Mouse (Mus musculus): ENCODE data around the gene Zfyve27. TPM values are rescaled to one million over a fixed set of nuclear protein-coding genes. Genes with fewer than 3 reads are reported as not detected.

The Zfyve27 gene
- polyA plus RNA-seq, 1 experiment from 2014 or later, result 23.7 TPM

GRCm38 (mm10) chr19:42202467-42202866, 38.7 kb downstream of the Zfyve27 start:
- Histone ChIP-seq H3K9ac (ENCODE audit: low read length) (no peak overlapping the region), H3K4me1 (ENCODE audit: control insufficient read depth, insufficient read depth, low read length) (0 out of 2 replicates have a peak, but pooled peaks cover 3% of the 10 kb centered on the region), H3K27ac (ENCODE audit: low read depth, low read length) (no peak overlapping the region), H3K27me3 (ENCODE audit: control insufficient read depth, insufficient read depth, low read length) (peaks cover 42% of the 10 kb centered on the region), H3K4me2 (ENCODE audit: low read depth) (no peak overlapping the region; the same call in 1 of the 2 replicates), H3K36me3 (ENCODE audit: control insufficient read depth, insufficient read depth, low read length) (no peaks in the 10 kb centered on the region), H3K9me3 (ENCODE audit: control insufficient read depth, low read length) (no peaks in the 10 kb centered on the region), H3K4me3 (ENCODE audit: low read depth, low read length) (no peak overlapping the region)
- 49% methylated on average over 8 of the region's 8 CpGs for WGBS
- ATAC-seq (ENCODE audit: insufficient read depth, low FRiP score, low TSS enrichment), result no peak
- DNase-seq (ENCODE audit: low spot score), result no peak

DNA sequence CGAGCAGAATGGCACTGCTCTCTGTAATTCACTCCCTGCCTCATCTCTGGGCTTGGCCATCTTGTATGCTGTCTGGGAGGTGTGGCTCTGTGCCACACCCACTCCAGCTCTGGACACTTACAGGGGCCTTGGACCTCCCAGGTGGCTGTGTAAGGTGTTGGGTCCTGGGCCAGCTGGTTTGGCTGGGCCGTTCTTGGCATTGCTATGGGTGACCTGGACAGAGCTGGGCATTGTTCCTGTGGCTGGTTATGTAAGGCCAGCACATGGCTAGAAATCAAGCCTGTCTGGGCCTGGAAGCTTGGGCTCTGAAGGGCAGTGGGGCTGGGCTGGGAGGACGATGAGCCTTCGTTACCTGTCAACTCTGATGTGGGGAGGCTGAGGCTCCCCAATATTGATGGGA, 40.6 kb downstream of the Zfyve27 start:
- Histone ChIP-seq H3K36me3 (ENCODE audit: control insufficient read depth, insufficient read depth, low read length) (no peaks in the 10 kb centered on the region), H3K9me3 (ENCODE audit: control insufficient read depth, low read length) (no peaks in the 10 kb centered on the region), H3K9ac (ENCODE audit: low read length) (no peak overlapping the region), H3K4me2 (ENCODE audit: low read depth) (no peak overlapping the region), H3K27ac (ENCODE audit: low read depth, low read length) (no peak overlapping the region), H3K4me1 (ENCODE audit: control insufficient read depth, insufficient read depth, low read length) (0 out of 2 replicates have a peak, but pooled peaks cover 3% of the 10 kb centered on the region), H3K4me3 (ENCODE audit: low read depth, low read length) (no peak overlapping the region), H3K27me3 (ENCODE audit: control insufficient read depth, insufficient read depth, low read length) (peaks cover 42% of the 10 kb centered on the region)
- DNase-seq (ENCODE audit: low spot score) (no peak), ATAC-seq (ENCODE audit: insufficient read depth, low FRiP score, low TSS enrichment) (no peak)
- WGBS, result 78% methylated on average over 4 of the region's 4 CpGs

DNA sequence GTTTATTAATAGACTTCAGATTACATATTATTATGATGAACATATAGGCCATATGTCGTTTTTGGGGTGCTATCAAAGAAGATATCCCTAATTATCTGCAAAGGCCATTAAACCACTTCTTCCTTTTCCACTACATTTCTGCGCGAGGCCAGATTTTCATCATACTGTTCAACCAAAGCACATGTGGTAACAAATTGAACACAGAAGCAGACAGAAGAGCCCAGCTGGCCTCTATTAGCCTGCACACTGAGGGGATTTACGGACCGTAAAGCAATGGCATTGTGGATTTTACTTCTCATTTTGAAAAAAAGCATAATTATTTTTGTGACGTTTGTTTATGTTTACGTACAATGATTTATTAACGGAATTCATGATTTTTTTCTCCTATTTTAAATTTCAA, 41.5 kb downstream of the Zfyve27 start:
- H3K27ac ChIP-seq (ENCODE audit: low read depth, low read length), result no peak overlapping the region
- DNase-seq (ENCODE audit: low spot score) (no peak), ATAC-seq (ENCODE audit: insufficient read depth, low FRiP score, low TSS enrichment) (no peak)
- H3K4me2 ChIP-seq (ENCODE audit: low read depth), result no peak overlapping the region
- H3K9ac ChIP-seq (ENCODE audit: low read length), result no peak overlapping the region
- no peaks in the 10 kb centered on the region for H3K36me3 ChIP-seq (ENCODE audit: control insufficient read depth, insufficient read depth, low read length)
- peaks cover 35% of the 10 kb centered on the region for H3K27me3 ChIP-seq (ENCODE audit: control insufficient read depth, insufficient read depth, low read length)
- 69% methylated on average over 8 of the region's 8 CpGs for WGBS
- H3K9me3 ChIP-seq (ENCODE audit: control insufficient read depth, low read length), result no peaks in the 10 kb centered on the region
- no peak overlapping the region for H3K4me3 ChIP-seq (ENCODE audit: low read depth, low read length)
- 0 out of 2 replicates have a peak, but pooled peaks cover 3% of the 10 kb centered on the region for H3K4me1 ChIP-seq (ENCODE audit: control insufficient read depth, insufficient read depth, low read length)

DNA sequence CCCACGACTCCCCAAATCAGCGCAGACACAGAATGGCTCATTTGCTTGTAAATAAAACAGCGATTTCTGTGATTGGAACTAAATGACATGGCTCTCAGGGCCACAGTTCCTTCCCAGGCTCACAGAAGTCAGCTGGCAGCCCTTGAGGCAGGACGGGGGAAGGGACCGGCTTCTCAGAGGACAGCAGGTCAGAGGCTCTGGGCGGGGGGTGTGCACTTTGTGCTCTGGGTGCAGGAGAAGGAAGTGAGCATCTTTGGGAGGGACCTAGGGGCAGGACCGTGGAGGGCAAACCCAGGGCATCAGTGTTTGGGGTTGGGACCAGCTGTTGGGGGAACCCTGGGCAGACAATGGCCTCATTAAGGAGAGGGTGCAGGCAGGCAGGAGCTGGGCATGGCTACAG, 45.7 kb downstream of the Zfyve27 start:
- Histone ChIP-seq H3K9ac (ENCODE audit: low read length) (no peak overlapping the region), H3K27ac (ENCODE audit: low read depth, low read length) (no peak overlapping the region), H3K4me1 (ENCODE audit: control insufficient read depth, insufficient read depth, low read length) (no peaks in the 10 kb centered on the region; the same call in 1 of the 2 replicates), H3K27me3 (ENCODE audit: control insufficient read depth, insufficient read depth, low read length) (no peaks in the 10 kb centered on the region), H3K4me2 (ENCODE audit: low read depth) (no peak overlapping the region), H3K36me3 (ENCODE audit: control insufficient read depth, insufficient read depth, low read length) (no peaks in the 10 kb centered on the region), H3K4me3 (ENCODE audit: low read depth, low read length) (no peak overlapping the region), H3K9me3 (ENCODE audit: control insufficient read depth, low read length) (no peaks in the 10 kb centered on the region)
- DNase-seq (ENCODE audit: low spot score), result no peak
- ATAC-seq (ENCODE audit: insufficient read depth, low FRiP score, low TSS enrichment), result no peak
- WGBS, result 58% methylated on average over 7 of the region's 7 CpGs

GRCm38 (mm10) chr19:42209976-42210375, 46.2 kb downstream of the Zfyve27 start:
- Histone ChIP-seq H3K9ac (ENCODE audit: low read length) (no peak overlapping the region), H3K36me3 (ENCODE audit: control insufficient read depth, insufficient read depth, low read length) (no peaks in the 10 kb centered on the region), H3K27ac (ENCODE audit: low read depth, low read length) (no peak overlapping the region), H3K9me3 (ENCODE audit: control insufficient read depth, low read length) (no peaks in the 10 kb centered on the region), H3K4me3 (ENCODE audit: low read depth, low read length) (no peak overlapping the region), H3K4me1 (ENCODE audit: control insufficient read depth, insufficient read depth, low read length) (no peaks in the 10 kb centered on the region; the same call in 1 of the 2 replicates), H3K27me3 (ENCODE audit: control insufficient read depth, insufficient read depth, low read length) (no peaks in the 10 kb centered on the region), H3K4me2 (ENCODE audit: low read depth) (no peak overlapping the region)
- DNase-seq (ENCODE audit: low spot score), result no peak
- ATAC-seq (ENCODE audit: insufficient read depth, low FRiP score, low TSS enrichment), result no peak
- WGBS, result 63% methylated on average over 6 of the region's 6 CpGs

DNA sequence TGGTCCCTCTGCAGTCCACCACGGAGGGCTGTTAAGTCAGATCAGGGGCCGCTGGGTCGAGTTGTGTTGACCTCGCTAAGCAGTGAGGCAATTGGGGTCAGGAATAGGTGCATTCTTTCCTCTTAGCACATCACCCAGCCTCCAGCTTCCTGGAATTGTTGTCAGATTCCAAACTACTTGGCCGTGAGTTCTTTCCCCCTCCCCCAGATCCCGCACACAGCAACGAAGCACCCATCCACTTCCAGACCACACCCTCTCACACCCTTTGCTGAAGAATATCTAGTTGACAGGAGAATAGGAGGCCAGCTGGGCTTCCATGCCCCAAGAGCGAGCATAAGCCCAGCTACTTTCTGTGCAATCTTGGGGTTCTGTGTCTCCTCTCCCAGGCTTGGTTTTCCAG, 48.2 kb downstream of the Zfyve27 start:
- no peak overlapping the region for H3K4me3 ChIP-seq (ENCODE audit: low read depth, low read length)
- H3K4me1 ChIP-seq (ENCODE audit: control insufficient read depth, insufficient read depth, low read length), result no peaks in the 10 kb centered on the region; the same call in 1 of the 2 replicates
- H3K9me3 ChIP-seq (ENCODE audit: control insufficient read depth, low read length), result no peaks in the 10 kb centered on the region
- H3K27ac ChIP-seq (ENCODE audit: low read depth, low read length), result no peak overlapping the region
- no peak overlapping the region for H3K4me2 ChIP-seq (ENCODE audit: low read depth)
- ATAC-seq (ENCODE audit: insufficient read depth, low FRiP score, low TSS enrichment) (no peak), DNase-seq (ENCODE audit: low spot score) (no peak)
- no peak overlapping the region for H3K9ac ChIP-seq (ENCODE audit: low read length)
- WGBS, result 38% methylated on average over 8 of the region's 8 CpGs
- no peaks in the 10 kb centered on the region for H3K36me3 ChIP-seq (ENCODE audit: control insufficient read depth, insufficient read depth, low read length)
- no peaks in the 10 kb centered on the region for H3K27me3 ChIP-seq (ENCODE audit: control insufficient read depth, insufficient read depth, low read length)

GRCm38 (mm10) chr19:42214601-42215000, 50.9 kb downstream of the Zfyve27 start:
- Histone ChIP-seq H3K9me3 (ENCODE audit: control insufficient read depth, low read length) (no peaks in the 10 kb centered on the region), H3K4me2 (ENCODE audit: low read depth) (no peak overlapping the region), H3K27ac (ENCODE audit: low read depth, low read length) (no peak overlapping the region), H3K27me3 (ENCODE audit: control insufficient read depth, insufficient read depth, low read length) (no peaks in the 10 kb centered on the region), H3K4me3 (ENCODE audit: low read depth, low read length) (no peak overlapping the region), H3K9ac (ENCODE audit: low read length) (no peak overlapping the region), H3K4me1 (ENCODE audit: control insufficient read depth, insufficient read depth, low read length) (no peaks in the 10 kb centered on the region; the same call in 1 of the 2 replicates), H3K36me3 (ENCODE audit: control insufficient read depth, insufficient read depth, low read length) (no peaks in the 10 kb centered on the region)
- ATAC-seq (ENCODE audit: insufficient read depth, low FRiP score, low TSS enrichment) (no peak), DNase-seq (ENCODE audit: low spot score) (no peak)
- WGBS, result 72% methylated on average over 2 of the region's 2 CpGs

- Histone ChIP-seq H3K4me3 (ENCODE audit: low read depth, low read length) (no peak overlapping the region), H3K27me3 (ENCODE audit: control insufficient read depth, insufficient read depth, low read length) (no peaks in the 10 kb centered on the region), H3K4me2 (ENCODE audit: low read depth) (no peak overlapping the region), H3K27ac (ENCODE audit: low read depth, low read length) (no peak overlapping the region), H3K4me1 (ENCODE audit: control insufficient read depth, insufficient read depth, low read length) (no peaks in the 10 kb centered on the region), H3K9me3 (ENCODE audit: control insufficient read depth, low read length) (no peaks in the 10 kb centered on the region), H3K36me3 (ENCODE audit: control insufficient read depth, insufficient read depth, low read length) (no peaks in the 10 kb centered on the region), H3K9ac (ENCODE audit: low read length) (no peak overlapping the region)
- WGBS, result 73% methylated on average over 7 of the region's 7 CpGs
- ATAC-seq (ENCODE audit: insufficient read depth, low FRiP score, low TSS enrichment) (no peak), DNase-seq (ENCODE audit: low spot score) (no peak)
Observed at GRCm38 (mm10) chr19:42216699-42217373, 53.1 kb downstream of the Zfyve27 start.

DNA sequence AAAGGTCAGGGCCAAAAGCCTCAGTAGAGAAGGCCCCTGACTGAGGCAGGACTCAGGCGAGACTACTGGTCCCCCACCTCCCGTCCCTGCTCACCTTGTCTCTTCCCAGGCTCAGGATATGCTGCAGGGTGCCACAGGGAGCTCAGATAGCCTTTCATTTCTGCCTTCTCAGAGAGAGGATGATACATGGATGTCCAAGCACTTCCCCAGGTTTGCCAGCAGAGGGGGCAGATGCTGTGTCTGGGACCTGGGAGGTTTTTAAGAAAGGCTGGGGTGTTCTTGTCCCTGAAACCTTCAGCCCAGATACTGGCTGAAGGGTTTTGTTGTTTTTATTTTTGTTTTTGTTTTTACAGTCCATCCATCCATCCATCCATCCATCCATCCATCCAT, 53.6 kb downstream of the Zfyve27 start:
- H3K27me3 ChIP-seq (ENCODE audit: control insufficient read depth, insufficient read depth, low read length), result no peaks in the 10 kb centered on the region
- H3K9me3 ChIP-seq (ENCODE audit: control insufficient read depth, low read length), result no peaks in the 10 kb centered on the region
- H3K27ac ChIP-seq (ENCODE audit: low read depth, low read length), result no peak overlapping the region
- ATAC-seq (ENCODE audit: insufficient read depth, low FRiP score, low TSS enrichment) (no peak), DNase-seq (ENCODE audit: low spot score) (peak; percentile 38)
- no peak overlapping the region for H3K4me2 ChIP-seq (ENCODE audit: low read depth)
- no peak overlapping the region for H3K9ac ChIP-seq (ENCODE audit: low read length)
- H3K4me3 ChIP-seq (ENCODE audit: low read depth, low read length), result no peak overlapping the region
- no peaks in the 10 kb centered on the region for H3K36me3 ChIP-seq (ENCODE audit: control insufficient read depth, insufficient read depth, low read length)
- 14% methylated on average over 2 of the region's 2 CpGs for WGBS
- no peaks in the 10 kb centered on the region for H3K4me1 ChIP-seq (ENCODE audit: control insufficient read depth, insufficient read depth, low read length)

Data from neural tube, embryonic 11.5 days (tissue).